Mouse (Mus musculus) neutrophil, adult 59 days (primary cell): ENCODE results near the gene Peg3. TPM values are rescaled to one million over a fixed set of nuclear protein-coding genes. Genes with fewer than 3 reads are reported as not detected.

Experiments
- total RNA-seq, 2 experiments: library from RNA; stranded (reverse); gene quantifications; 1 replicate in 1 of 2; 2 replicates in 1 of 2; pipeline ENCODE4 v1.2.4; 2023

The Peg3 gene
- total RNA-seq = not detected

DNA sequence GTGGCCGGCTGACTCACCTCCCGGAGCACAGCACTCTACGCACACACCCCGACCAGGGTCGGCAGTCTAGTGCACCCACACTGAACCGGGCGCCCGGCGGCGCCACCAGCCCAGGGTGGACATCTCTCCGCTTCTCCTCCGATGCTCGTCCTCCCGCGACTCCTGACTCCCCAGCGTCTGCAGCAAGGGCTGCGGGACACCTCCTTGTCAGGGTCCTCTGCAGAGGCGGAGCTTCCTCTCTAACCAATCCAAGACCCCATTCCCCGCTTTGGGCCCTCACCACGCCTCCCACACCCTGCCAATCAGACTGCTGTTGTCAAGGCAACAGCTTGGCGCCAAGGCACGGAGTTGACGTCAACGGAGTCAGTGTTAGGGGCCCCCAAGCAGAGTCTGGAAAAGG is at the start of gene Peg3, which contains the start of gene Usp29:
Gene Peg3, minus strand, starts transcription at position 191 of the 400 bp plus-strand sequence.
Gene Usp29, plus strand, starts transcription at position 338 of the 400 bp plus-strand sequence.

GRCm38 (mm10) chr7:6696241-6697045 is 33.8 kb downstream of the Peg3 start, which contains the start of gene Zim1:
TSS of gene Zim1 (minus strand) at chr7:6696450.

Other genes starting within 250 kb of the Peg3 start
- not detected for gene Olfr5, start 243.5 kb downstream of the Peg3 start, total RNA-seq
- not detected for gene Olfr1347, start 230.7 kb downstream of the Peg3 start, total RNA-seq
- not detected for gene Olfr1348, start 221.7 kb downstream of the Peg3 start, total RNA-seq
- gene Olfr1349, start 207.5 kb downstream of the Peg3 start, total RNA-seq = not detected
- gene Olfr1350, start 165.6 kb downstream of the Peg3 start, total RNA-seq = not detected
- not detected for gene Zim1, start 34.0 kb downstream of the Peg3 start, total RNA-seq
- gene Usp29, start 147 bp upstream of the Peg3 start, total RNA-seq = not detected